Mouse (Mus musculus) T-helper 2 cell (primary cell): Measurements from ENCODE around the gene Tgtp1.
"Not testable (repeated sequence)": the region's sequence is repeated elsewhere in the genome, so short reads cannot be mapped to it uniquely, and the experiment has no call there.

Source experiments
- in situ Hi-C: fragments of 300-600 bp; cut with MboI, MseI; formaldehyde crosslinking; loops from one replicate; pipeline ENCODE4 v1.15.1; 2025; ENCODE audit warnings: high pct_unique_total_duplicates

Tgtp1 gene

GRCm38 (mm10) chr11:48994018-48994417 lies at the start of gene Tgtp1:
Gene Tgtp1 (minus strand): TSS chr11:48994172.
- in situ Hi-C loops: loop anchor here (5.0 kb wide), 1 partner anchor 63 kb away; no protein-coding TSS in a partner anchor

GRCm38 (mm10) chr11:49012074-49012473 lies 18.1 kb upstream of the Tgtp1 start:
- in situ Hi-C loops: not testable (repeated sequence)

- in situ Hi-C loops: loop anchor here (5.0 kb wide), 1 partner anchor 74 kb away; no protein-coding TSS in a partner anchor
Observed at GRCm38 (mm10) chr11:49006785-49007184, 12.8 kb upstream of the Tgtp1 start.

- in situ Hi-C loops: loop anchor here (5.0 kb wide), 1 partner anchor 74 kb away; no protein-coding TSS in a partner anchor
Observed at GRCm38 (mm10) chr11:49006317-49006716, 12.3 kb upstream of the Tgtp1 start.

GRCm38 (mm10) chr11:49000411-49000810 lies 6.4 kb upstream of the Tgtp1 start:
- in situ Hi-C loops: not testable (repeated sequence)

GRCm38 (mm10) chr11:48993296-48993695 lies 676 bp downstream of the Tgtp1 start:
- in situ Hi-C loops: loop anchor here (5.0 kb wide), 1 partner anchor 64 kb away; no protein-coding TSS in a partner anchor

- in situ Hi-C loops: loop anchor here (5.0 kb wide), 1 partner anchor 65 kb away; no protein-coding TSS in a partner anchor
Observed at GRCm38 (mm10) chr11:48991740-48992520, 2.0 kb downstream of the Tgtp1 start, which contains the start of gene Gm12185. Gene Gm12185 (minus strand): TSS chr11:48992226.

GRCm38 (mm10) chr11:48989981-48990380 lies 4.0 kb downstream of the Tgtp1 start:
- in situ Hi-C loops: loop anchor here (5.0 to 10.0 kb wide), 2 partner anchors 67 to 95 kb away; no protein-coding TSS in a partner anchor

GRCm38 (mm10) chr11:48988219-48988618 lies 5.8 kb downstream of the Tgtp1 start:
- in situ Hi-C loops: loop anchor here (10.0 kb wide), 1 partner anchor 97 kb away; no protein-coding TSS in a partner anchor

GRCm38 (mm10) chr11:48982848-48983247 lies 11.1 kb downstream of the Tgtp1 start:
- in situ Hi-C loops: loop anchor here (10.0 kb wide), 1 partner anchor 102 kb away; no protein-coding TSS in a partner anchor

GRCm38 (mm10) chr11:48980052-48980451 lies 13.9 kb downstream of the Tgtp1 start:
- in situ Hi-C loops: loop anchor here (10.0 kb wide), 1 partner anchor 105 kb away; no protein-coding TSS in a partner anchor

- in situ Hi-C loops: not testable (repeated sequence)
Observed at GRCm38 (mm10) chr11:48979251-48979650, 14.7 kb downstream of the Tgtp1 start, which contains the start of gene 9930111J21Rik1. Gene 9930111J21Rik1 (minus strand): TSS chr11:48979398.

GRCm38 (mm10) chr11:48978240-48978939 lies 15.6 kb downstream of the Tgtp1 start, which contains the start of gene Olfr56:
Gene Olfr56 (plus strand): TSS chr11:48978889.
- in situ Hi-C loops: not testable (repeated sequence)

GRCm38 (mm10) chr11:48974686-48975085 lies 19.3 kb downstream of the Tgtp1 start:
- in situ Hi-C loops: not testable (repeated sequence)

- in situ Hi-C loops: not testable (repeated sequence)
Observed at GRCm38 (mm10) chr11:48946090-48946489, 47.9 kb downstream of the Tgtp1 start, which contains the start of gene Psme2b. Gene Psme2b (minus strand): TSS chr11:48946190.

GRCm38 (mm10) chr11:48939286-48939685 lies 54.7 kb downstream of the Tgtp1 start:
- in situ Hi-C loops: not testable (repeated sequence)
